Mouse (Mus musculus) thymus, postnatal 0 days (tissue): ENCODE measurements around the gene B230217C12Rik. TPM values are rescaled to one million over a fixed set of nuclear protein-coding genes. Genes with fewer than 3 reads are reported as not detected.
"Not testable (repeated sequence)": the region's sequence is repeated elsewhere in the genome, so short reads cannot be mapped to it uniquely, and the experiment has no call there.

ENCODE experiments used
- DNase-seq: peaks from one replicate; pipeline ENCODE4 v3.0.0-alpha.2; 2015; ENCODE audit warnings: low spot score
- polyA plus RNA-seq: library from polyadenylated mRNA; unstranded; fragments of >200 nt; fragmentation: Nextera tagmentation; extraction: Ambion mirVana; gene quantifications from 2 replicates; pipeline ENCODE4 v1.2.1, GENCODE M21; 2015

Gene B230217C12Rik
- polyA plus RNA-seq, 1 experiment from 2014 or later, result 4.5 TPM

GRCm38 (mm10) chr11:97865421-97865820, 24.8 kb downstream of the B230217C12Rik start:
- no peak for DNase-seq

DNA sequence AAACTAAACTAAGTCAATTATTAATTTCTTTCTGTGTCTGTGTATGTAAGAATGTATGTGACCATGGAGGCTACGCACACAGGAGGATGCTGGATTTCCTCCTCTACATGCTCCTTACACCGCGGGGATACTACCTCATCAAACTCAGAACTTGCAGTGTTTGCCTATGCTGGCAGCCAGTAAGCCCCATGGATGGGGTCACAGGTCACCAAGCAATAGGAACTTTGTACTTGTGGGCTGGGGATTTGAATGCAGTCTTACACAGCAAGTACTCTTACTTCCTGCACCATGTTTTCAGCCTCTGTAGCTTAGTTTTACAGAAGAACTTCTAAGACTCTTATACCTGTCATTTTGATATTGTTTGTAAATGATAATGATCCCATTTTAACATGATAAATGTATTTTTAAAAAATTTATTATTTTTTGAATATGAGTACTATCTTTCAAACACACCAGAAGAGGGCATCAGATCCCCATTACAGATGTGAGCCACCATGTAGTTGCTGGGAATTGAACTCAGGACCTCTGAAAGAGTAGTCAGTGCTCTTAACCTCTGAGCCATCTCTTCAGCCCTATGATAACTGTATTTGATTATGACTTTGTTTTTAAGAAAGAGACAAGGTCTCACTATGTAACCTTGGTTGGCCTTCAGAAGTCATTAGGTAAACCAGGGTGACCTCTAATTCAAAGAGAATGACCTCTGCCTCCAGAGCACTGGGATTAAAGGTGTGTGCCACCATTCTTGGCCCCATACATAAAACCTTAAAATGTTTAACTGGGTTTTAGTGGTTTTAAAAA, 25.7 kb downstream of the B230217C12Rik start:
- DNase-seq, result no peak

GRCm38 (mm10) chr11:97867591-97867990, 27.0 kb downstream of the B230217C12Rik start:
- DNase-seq, result no peak

DNA sequence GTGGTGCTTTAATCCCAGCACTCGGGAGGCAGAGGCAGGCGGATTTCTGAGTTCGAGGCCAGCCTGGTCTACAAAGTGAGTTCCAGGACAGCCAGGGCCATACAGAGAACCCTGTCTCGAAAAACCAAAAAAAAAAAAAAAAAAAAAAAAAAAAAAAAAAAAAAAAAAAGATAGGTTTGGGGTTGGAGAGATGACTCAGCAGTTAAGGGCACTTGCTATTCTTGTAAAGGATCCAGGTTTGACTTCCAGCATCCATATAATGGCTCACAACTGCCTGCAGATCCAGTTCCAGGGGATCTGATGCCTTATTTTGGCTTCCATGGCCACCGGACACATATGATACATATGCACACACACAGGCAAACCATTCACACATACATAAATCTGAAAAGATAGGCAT, 31.8 kb downstream of the B230217C12Rik start:
- not testable (repeated sequence) for DNase-seq

GRCm38 (mm10) chr11:97874396-97874795, 33.8 kb downstream of the B230217C12Rik start:
- no peak for DNase-seq

GRCm38 (mm10) chr11:97877341-97877740, 36.8 kb downstream of the B230217C12Rik start:
- no peak for DNase-seq

DNA sequence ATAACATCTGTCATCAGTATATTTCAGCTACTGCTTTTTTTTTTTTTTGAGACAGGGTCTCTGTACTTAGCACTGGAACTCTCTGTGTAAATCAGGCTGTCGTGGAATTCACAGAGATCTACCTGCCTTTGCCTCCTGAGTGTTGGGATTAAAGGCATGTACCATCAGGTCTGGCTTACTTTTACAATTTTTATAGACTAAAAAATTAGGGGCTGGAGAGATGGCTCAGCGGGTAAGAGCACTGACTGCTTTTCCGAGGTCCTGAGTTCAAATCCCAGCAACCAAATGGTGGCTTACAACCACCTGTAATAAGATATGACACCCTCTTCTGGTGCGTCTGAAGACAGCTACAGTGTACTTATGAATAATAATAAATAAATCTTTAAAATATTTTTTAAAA, 39.8 kb downstream of the B230217C12Rik start:
- no peak for DNase-seq

DNA sequence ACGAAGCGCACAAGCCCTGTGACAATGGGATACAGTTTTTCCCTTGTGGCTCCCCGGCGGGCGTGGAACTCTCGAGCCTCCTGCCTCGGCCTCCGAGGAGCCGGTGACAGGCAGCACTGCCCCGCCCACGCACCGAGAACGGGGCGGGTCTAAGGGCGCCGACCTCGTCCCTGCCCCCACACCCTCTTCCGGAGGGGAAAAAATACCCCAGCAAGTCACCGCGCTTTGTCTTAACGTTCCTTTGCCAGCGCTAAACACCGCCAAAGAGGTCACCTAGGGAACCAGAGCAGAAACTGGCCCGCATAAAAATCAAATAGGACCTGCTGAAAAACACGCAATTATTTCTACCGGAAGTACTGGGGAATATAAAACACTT, 43.0 kb downstream of the B230217C12Rik start:
- peak; percentile 84 for DNase-seq

GRCm38 (mm10) chr11:97883918-97884600, 43.5 kb downstream of the B230217C12Rik start, which contains the start of gene Fbxo47:
Gene Fbxo47, minus strand, starts transcription at chr11:97884154.
- DNase-seq, result peak; percentile 98

- no peak for DNase-seq
Measured at GRCm38 (mm10) chr11:97884601-97885185, 44.1 kb downstream of the B230217C12Rik start.

DNA sequence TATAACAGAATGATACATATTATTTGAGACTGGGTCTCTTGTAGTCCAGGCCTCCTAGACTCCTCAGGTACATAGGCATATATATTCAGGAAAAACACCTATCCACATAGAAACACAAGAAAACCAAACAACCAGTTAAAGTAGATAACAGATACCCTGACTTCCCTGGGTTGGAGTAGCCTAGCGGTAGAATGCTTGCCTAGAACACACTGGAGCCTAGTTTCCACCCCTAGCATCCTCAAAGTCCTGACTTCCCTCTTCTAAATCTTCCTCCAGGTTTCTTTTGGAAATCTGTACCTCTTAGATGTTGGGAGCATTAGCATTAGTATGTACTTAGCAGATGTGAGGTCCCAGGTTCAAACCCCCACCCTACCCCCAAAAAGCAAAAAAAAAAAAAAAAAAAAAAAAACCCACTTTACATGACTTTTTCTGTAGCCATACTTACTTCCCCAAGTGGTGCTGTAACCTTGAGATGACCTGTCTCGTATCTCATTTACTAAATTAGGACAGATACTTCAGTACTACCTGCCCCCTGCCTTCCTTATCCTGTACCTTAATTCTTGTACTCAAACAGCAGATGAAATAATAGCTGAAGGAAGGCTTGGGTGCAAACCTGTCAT, 44.8 kb downstream of the B230217C12Rik start:
- DNase-seq, result no peak

GRCm38 (mm10) chr11:97891821-97892220, 51.2 kb downstream of the B230217C12Rik start:
- no peak for DNase-seq

Other genes starting within 250 kb of the B230217C12Rik start
- gene Epop, start 211.1 kb upstream of the B230217C12Rik start, polyA plus RNA-seq, result 1.8 and 2.2 TPM in 2 replicates
- gene Mllt6, start 177.4 kb upstream of the B230217C12Rik start, polyA plus RNA-seq, result 1.9 and 2.4 TPM in 2 replicates
- 35.0 and 40.4 TPM in 2 replicates for gene Cisd3, start 155.0 kb upstream of the B230217C12Rik start, polyA plus RNA-seq
- 4.8 and 5.4 TPM in 2 replicates for gene Pcgf2, start 140.3 kb upstream of the B230217C12Rik start, polyA plus RNA-seq
- 711 and 747 TPM in 2 replicates for gene Psmb3, start 137.4 kb upstream of the B230217C12Rik start, polyA plus RNA-seq
- 2.5 and 2.6 TPM in 2 replicates for gene Pip4k2b, start 96.1 kb upstream of the B230217C12Rik start, polyA plus RNA-seq
- gene Cwc25, start 74.2 kb upstream of the B230217C12Rik start, polyA plus RNA-seq, result 17.7 and 18.5 TPM in 2 replicates
- gene 1700001P01Rik, start 64.9 kb upstream of the B230217C12Rik start, polyA plus RNA-seq, result 0.44 TPM in 1 of 2 replicates, not detected in the other
- 766 and 768 TPM in 2 replicates for gene Rpl23, start 58.3 kb upstream of the B230217C12Rik start, polyA plus RNA-seq
- 98.7 and 108 TPM in 2 replicates for gene Lasp1, start 41.8 kb upstream of the B230217C12Rik start, polyA plus RNA-seq
- 0.70 and 0.75 TPM in 2 replicates for gene Fbxo47, start 43.4 kb downstream of the B230217C12Rik start, polyA plus RNA-seq
- 36.6 and 42.0 TPM in 2 replicates for gene Plxdc1, start 145.7 kb downstream of the B230217C12Rik start, polyA plus RNA-seq
- gene Arl5c, start 155.4 kb downstream of the B230217C12Rik start, polyA plus RNA-seq, result 201 and 211 TPM in 2 replicates
- 3.9 and 5.0 TPM in 2 replicates for gene Cacnb1, start 182.3 kb downstream of the B230217C12Rik start, polyA plus RNA-seq
- 1,510 and 1,580 TPM in 2 replicates for gene Rpl19, start 185.9 kb downstream of the B230217C12Rik start, polyA plus RNA-seq
- gene Stac2, start 212.7 kb downstream of the B230217C12Rik start, polyA plus RNA-seq, result 0.23 and 0.45 TPM in 2 replicates